Mouse (Mus musculus) layer of hippocampus, adult 11-12 months (tissue): ENCODE results near the gene Tspan4.

Experiments used
- DNase-seq: peaks from one replicate; pipeline ENCODE4 v3.0.0; 2022; ENCODE audit warnings: low spot score

Tspan4 gene

DNA sequence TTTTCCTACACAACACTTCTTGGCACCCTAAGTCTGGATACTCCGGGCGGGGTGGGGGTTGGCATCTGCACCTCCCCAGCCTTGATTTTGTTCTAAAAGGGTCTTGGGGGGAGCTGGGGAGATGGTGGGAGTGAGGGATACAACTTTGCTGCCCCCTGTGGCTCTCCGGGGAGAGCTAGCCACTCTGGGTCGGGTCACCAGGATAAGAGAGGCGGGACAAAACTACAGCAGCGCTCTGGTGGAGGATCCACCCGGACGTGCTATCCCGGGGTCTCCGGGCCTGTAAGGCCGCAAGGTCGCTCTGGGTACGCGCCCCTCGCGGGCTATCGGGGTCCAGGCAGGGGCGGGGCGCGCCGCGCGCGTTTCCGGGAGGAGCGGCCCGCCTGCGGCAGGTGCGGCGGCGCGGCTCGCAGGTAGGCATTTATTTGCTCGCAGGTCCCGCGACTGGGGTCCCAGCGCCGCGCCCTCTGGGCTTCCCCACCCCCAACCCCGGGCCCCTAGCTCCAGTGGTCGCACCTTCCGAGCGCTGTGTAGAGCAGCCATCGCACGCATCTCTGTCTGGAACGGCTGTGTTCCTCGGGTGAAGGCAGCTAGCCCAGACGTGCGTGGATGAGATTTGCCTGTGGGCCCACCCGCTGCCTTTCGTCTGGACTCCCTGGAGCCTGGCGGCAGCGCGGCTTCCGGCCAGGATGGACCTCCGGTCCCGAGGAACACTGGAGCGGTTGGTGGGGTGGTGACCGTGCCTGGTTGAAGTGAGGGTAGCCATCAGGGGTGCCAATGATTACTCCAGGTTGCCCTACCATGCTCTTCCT, 13.3 kb upstream of the Tspan4 start:
- DNase-seq = no peak

- DNase-seq = no peak
Measured at GRCm38 (mm10) chr7:141462333-141462821, 12.7 kb upstream of the Tspan4 start.

GRCm38 (mm10) chr7:141463824-141464602, 11.0 kb upstream of the Tspan4 start:
- no peak for DNase-seq

DNA sequence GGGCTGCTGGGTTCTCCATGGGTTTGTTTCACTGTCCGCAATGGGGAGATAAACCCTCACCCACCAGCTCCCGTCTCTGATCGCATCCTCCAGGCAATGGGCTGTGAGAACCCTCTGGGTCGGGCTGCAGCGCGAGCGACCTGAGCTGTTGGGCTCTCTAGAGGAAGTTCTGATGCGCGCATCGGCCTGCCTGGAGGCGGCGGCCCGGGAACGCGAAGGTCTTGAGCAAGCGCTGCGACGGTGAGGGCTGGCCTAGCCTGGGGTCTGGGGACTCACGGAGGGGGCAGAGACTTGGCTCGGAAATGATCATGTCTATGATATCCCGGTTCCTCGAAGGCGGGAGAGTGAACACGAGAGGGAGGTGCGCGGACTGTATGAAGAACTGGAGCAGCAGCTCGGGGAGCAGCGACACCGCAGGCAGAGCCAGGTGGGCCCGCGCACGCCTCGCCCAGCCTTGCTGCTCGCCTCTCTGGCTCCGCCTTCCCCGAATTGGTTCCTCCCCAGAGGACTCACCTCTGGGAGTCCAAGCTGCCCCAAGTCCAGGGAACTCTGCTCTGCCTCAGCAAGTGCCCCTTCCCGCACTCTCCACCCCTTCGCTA, 10.3 kb upstream of the Tspan4 start:
- no peak for DNase-seq

- no peak for DNase-seq
Measured at GRCm38 (mm10) chr7:141465388-141466044, 9.5 kb upstream of the Tspan4 start.

- no peak for DNase-seq
Measured at GRCm38 (mm10) chr7:141466045-141466394, 9.0 kb upstream of the Tspan4 start.

DNA sequence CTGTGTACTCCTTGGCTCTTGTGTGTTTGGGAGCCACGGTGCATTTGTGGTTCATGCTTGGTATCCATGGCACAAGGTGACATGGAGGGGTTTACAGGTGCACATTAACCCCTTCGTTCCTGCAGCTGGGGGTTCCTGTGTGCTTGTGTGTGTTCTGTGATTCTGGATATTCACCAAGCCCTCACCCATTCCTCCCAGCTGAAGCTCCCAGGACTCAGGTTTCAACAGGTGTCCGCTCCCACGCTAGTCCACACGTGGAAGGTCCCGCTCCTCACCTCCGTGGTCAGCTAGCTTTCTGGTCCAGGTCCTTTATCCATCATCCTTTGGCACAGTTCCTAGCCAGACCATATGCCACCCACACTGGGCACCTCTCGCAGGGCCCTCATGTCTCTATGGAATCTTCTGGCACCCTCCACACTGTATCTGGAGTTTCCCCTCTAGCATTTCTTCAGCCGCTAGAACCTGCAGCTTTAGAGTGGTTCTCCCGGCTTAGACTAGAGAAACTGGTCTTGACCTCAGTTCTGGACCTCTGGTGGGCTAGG, 8.4 kb upstream of the Tspan4 start:
- no peak for DNase-seq

DNA sequence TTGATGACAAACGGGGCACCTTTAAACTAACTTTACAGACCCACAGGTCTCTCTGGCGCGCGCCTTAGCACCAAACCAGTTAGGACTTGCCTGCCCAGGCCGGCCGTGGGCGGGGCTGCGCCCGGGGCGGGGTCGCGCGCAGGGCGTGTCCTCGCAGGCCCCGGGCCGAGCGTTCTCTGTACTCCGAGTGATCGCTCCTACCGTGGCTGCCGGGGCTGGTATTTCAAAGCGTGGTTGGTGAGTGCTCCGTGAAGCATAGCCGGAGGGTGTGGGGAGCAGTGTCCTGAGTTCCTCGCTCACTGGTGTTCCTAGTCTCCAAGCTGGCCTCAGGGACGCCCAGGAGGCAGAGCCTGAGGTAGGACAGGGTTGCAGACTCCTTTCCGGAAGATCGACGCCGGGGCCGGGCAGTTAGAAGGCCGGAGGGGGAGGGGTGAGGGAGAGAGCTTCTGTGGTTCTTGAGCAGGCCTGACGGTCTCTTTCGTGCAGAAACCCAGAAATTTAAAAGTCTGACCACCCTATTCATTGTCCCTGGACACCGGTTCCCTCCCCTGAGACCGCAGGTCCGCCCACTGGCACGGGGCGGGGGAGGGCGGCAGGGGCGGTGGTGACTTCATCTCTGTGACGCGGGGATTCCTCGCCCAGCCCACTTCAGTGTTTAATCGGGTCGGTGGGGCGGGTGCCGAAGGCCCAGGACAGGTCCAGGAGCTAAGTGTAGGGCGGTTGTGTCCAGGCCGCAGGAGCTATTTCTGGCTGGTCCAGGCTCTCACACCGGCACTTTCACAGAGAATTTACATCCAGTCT, 7.6 kb upstream of the Tspan4 start, which contains the start of gene Cd151:
Cd151 (plus strand) TSS at position 163 of the 801 bp plus-strand sequence.
- DNase-seq = peak; percentile 72

DNA sequence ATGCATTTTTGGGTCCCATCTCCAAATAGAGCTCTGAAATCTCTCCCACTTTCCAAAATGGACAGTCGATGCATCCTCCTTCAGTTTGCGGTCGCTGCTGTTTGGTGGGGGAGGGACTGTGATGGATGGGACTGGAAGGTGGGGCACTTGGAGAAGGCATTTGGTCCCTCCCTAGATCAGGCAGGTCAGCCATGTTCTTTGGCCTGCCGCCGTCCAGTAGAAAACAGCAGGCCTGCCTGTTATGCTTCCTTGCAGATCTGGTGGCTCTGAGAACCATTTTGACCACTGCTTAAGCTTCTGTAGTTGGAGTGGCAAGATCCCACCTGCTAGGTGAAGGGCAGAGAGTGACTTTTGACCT, 6.9 kb upstream of the Tspan4 start:
- DNase-seq = no peak

- DNase-seq = no peak
Measured at GRCm38 (mm10) chr7:141468522-141469211, 6.4 kb upstream of the Tspan4 start.

- DNase-seq = no peak
Measured at GRCm38 (mm10) chr7:141469352-141469751, 5.7 kb upstream of the Tspan4 start.

DNA sequence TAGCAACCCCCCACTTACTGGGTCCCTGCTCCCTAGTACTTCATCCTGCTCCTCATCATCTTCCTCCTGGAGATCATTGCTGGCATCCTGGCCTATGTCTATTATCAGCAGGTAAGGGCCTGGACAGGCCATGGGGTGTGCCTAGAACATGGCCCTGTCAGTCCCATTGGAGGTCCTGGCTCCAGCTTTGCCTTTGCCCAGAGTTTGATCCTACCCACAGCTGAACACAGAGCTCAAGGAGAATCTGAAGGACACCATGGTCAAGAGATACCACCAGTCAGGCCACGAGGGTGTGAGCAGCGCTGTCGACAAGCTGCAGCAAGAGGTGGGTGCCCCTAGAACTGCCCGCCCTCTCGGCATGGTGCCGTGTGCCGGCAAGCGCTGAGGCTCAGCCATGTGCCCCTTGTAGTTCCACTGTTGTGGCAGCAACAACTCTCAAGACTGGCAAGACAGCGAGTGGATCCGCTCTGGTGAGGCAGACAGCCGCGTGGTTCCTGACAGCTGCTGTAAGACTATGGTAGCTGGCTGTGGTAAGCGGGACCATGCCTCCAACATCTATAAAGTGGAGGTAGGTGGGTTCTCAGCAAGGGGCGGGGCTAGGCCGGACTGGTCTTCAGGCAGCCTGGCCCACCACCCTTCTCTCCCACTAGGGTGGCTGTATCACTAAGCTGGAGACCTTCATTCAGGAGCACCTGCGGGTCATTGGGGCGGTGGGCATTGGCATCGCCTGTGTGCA, 5.0 kb upstream of the Tspan4 start:
- DNase-seq = no peak

- no peak for DNase-seq
Measured at GRCm38 (mm10) chr7:141470637-141470944, 4.4 kb upstream of the Tspan4 start.

- DNase-seq = no peak
Measured at GRCm38 (mm10) chr7:141471236-141471635, 3.8 kb upstream of the Tspan4 start.

DNA sequence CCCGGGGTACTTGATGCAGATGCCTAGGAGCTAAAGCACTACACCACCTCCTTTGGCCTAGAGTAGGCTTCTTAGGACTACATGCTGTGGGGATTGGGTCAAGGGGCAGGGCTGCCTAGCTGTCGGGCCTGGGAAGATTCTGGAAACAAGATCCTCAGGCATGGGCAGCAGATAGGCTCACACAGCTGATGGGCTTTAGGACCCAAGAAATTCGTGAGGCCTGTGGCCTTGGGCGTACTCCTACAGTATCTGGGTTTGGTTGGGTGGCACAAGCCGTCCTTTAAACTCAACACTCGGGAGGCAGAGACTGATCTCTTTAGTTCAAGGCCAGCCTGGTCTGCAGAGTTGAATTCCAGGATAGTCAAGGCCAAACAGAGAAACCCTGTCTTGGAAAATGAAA, 2.8 kb upstream of the Tspan4 start:
- no peak for DNase-seq

DNA sequence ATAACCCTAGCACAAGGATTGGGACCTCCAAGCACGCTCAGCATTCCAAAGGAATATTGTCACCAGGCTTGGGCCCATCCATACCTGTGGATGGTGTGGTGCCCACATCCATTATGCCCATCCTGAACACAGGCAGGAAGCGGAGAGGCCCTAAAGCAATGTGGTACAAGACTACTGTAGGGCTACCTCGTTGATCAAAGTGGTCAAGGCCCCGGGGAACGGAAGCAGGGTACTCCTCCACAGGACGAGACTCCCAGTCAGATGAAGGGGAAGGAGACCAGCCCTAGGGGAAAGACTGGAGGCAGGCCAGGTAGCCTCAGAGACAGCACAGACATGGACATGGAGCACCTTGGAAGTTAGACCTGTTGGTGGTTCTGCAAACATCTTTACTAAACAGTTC, 2.3 kb upstream of the Tspan4 start:
- DNase-seq = no peak

- DNase-seq = no peak
Measured at GRCm38 (mm10) chr7:141474160-141474559, 880 bp upstream of the Tspan4 start.

GRCm38 (mm10) chr7:141475805-141476158, 742 bp downstream of the Tspan4 start:
- DNase-seq = no peak

GRCm38 (mm10) chr7:141476226-141476980, 1.4 kb downstream of the Tspan4 start:
- DNase-seq = peak; percentile 73
